Mouse (Mus musculus) stomach, embryonic 14.5 days (tissue): ENCODE data around the gene Mrgprx2. TPM values are rescaled to one million over a fixed set of nuclear protein-coding genes. Genes with fewer than 3 reads are reported as not detected.
"Not testable (repeated sequence)": the region's sequence is repeated elsewhere in the genome, so short reads cannot be mapped to it uniquely, and the experiment has no call there.

Experiments used
- ATAC-seq: fragments of 200-750 bp; cut with Nextera tagmentation; 2 replicates; pipeline ENCODE4 v1.8.0; 2017; ENCODE audit warnings: low read depth, moderate TSS enrichment; ENCODE audit not compliant: insufficient number of reproducible peaks, insufficient read depth, low FRiP score
- H3K27ac ChIP-seq: fragments of 300-500 bp; sonication (generic); 2 replicates; pipeline ENCODE4 v1.5.1; 2014; ENCODE audit warnings: mild to moderate bottlenecking, low read length, moderate library complexity, mixed read lengths
- H3K27me3 ChIP-seq: fragments of 300-500 bp; sonication (generic); 2 replicates; pipeline ENCODE4 v1.6.1; 2014; ENCODE audit warnings: low read length, control low read depth, mixed read lengths; ENCODE audit not compliant: control insufficient read depth, insufficient read depth
- H3K36me3 ChIP-seq: fragments of 300-500 bp; sonication (generic); 2 replicates; pipeline ENCODE4 v1.6.1; 2014; ENCODE audit warnings: mild to moderate bottlenecking, control low read depth, low read length, moderate library complexity, mixed read lengths; ENCODE audit not compliant: control insufficient read depth, insufficient read depth
- H3K4me1 ChIP-seq: fragments of 300-500 bp; sonication (generic); 2 replicates; pipeline ENCODE4 v1.6.1; 2014; ENCODE audit warnings: low read length, control low read depth, mixed read lengths; ENCODE audit not compliant: control insufficient read depth, insufficient read depth
- H3K4me2 ChIP-seq: fragments of 300-500 bp; sonication (generic); replicated peaks from 2 replicates; pipeline ENCODE4 v1.6.1; 2014; ENCODE audit warnings: low read depth, low read length, control low read depth
- H3K4me3 ChIP-seq: fragments of 300-500 bp; sonication (generic); 2 replicates; pipeline ENCODE4 v1.5.1; 2014; ENCODE audit warnings: low read depth, low read length, control low read depth
- H3K9ac ChIP-seq: fragments of 300-500 bp; sonication (generic); replicated peaks from 2 replicates; pipeline ENCODE4 v1.6.1; 2014; ENCODE audit warnings: low read depth, mild to moderate bottlenecking, control low read depth, low read length, moderate library complexity, mixed read lengths
- H3K9me3 ChIP-seq: fragments of 300-500 bp; sonication (generic); 2 replicates; pipeline ENCODE4 v1.6.1; 2016; ENCODE audit warnings: low read depth, low read length, control low read depth; ENCODE audit not compliant: control insufficient read depth
- WGBS: fragments of 180-500 bp; shearing (Covaris S2); extraction: QIAGEN DNeasy Blood & Tissue Kit; methylation state at CpG from one replicate; pipeline ENCODE4 v1.1.7; 2014; 5-methylcytosine and 5-hydroxymethylcytosine counted together
- polyA plus RNA-seq: library from polyadenylated mRNA; unstranded; fragments of >200 nt; fragmentation: Nextera tagmentation; extraction: Ambion mirVana; gene quantifications from 2 replicates; pipeline ENCODE4 v1.2.1, GENCODE M21; 2014

Mrgprx2 gene
- polyA plus RNA-seq: not detected in 2 replicates

DNA sequence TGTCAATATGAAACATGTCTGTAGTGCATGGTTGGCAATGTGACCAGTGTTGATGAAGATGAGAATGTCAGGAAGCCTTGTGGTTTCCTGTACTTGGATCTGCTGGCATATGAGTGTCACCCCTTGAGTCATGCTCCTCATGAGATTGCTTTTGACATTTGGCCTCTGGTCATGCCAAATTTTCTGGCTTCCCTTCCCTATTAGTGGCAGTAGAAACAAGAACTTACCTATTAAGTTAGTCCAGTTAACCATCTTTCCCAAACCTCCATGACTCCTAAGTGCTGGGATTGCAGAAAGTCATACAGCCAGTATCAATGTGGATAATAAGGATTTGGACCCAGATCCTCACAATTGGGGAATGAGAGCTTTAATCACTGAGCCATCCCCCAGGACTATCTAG is at the start of gene Mrgprx2:
TSS of gene Mrgprx2 (minus strand) at position 101 of the 400 bp plus-strand sequence.
- no peaks in the 10 kb centered on the region for H3K27me3 ChIP-seq
- H3K9ac ChIP-seq: no peak within 1 kb of the TSS
- no peak within 1 kb of the TSS for H3K27ac ChIP-seq
- no peak within 1 kb of the TSS for H3K4me2 ChIP-seq
- no peaks in the 10 kb centered on the region for H3K9me3 ChIP-seq
- H3K36me3 ChIP-seq: no peaks in the 10 kb centered on the region
- ATAC-seq: no peak
- H3K4me3 ChIP-seq: no peak within 1 kb of the TSS
- no peaks in the 10 kb centered on the region for H3K4me1 ChIP-seq

DNA sequence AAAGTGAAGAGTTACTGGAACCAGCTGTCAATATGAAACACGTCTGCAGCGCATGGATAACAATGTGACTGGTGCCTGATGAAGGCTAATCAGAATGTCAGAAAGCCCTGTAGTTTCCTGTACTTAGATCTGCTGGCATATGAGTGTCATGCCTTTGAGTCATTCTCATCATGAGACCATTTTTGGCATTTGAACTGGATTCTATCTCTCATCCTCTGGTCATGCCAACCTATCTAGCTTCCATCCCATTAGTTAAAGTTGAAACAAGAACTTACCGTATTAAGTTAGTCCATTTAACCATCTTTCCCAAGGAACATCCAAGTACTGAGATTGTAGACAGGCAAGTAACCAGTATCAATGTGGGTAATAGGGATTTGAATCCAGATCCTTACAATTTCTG is 42.9 kb downstream of the Mrgprx2 start, which contains the start of gene Mrgprb1:
TSS of gene Mrgprb1 (minus strand) at position 101 of the 400 bp plus-strand sequence.
- Histone ChIP-seq H3K27me3 (no peaks in the 10 kb centered on the region), H3K4me1 (no peaks in the 10 kb centered on the region), H3K27ac (no peak within 1 kb of the TSS), H3K9ac (no peak within 1 kb of the TSS), H3K36me3 (no peaks in the 10 kb centered on the region), H3K4me2 (no peak within 1 kb of the TSS), H3K9me3 (no peaks in the 10 kb centered on the region), H3K4me3 (no peak within 1 kb of the TSS)
- WGBS: 81% methylated on average over 3 of the region's 3 CpGs
- no peak for ATAC-seq

DNA sequence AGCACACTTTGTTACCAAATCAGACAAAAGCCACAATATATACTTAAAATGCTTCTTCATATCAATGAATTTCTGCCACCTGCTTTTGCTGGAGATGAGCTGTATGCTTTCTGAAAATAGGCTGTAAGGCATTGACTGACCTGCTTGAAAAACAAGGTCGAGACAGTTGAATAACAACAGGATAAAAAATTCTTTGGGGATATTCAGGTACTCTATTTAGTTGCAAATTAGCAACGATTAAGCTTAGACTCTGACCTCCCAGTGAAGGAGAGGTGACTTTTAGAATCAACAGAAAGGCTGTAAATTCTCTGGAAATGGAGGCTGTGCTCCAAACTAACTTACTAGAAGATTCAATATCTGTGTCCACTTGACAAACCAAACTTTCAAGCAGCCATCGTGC is 62.5 kb downstream of the Mrgprx2 start:
- Histone ChIP-seq H3K9me3 (no peaks in the 10 kb centered on the region), H3K27me3 (no peaks in the 10 kb centered on the region), H3K4me2 (no peak overlapping the region), H3K36me3 (no peaks in the 10 kb centered on the region), H3K4me1 (no peaks in the 10 kb centered on the region), H3K4me3 (no peak overlapping the region), H3K27ac (no peak overlapping the region), H3K9ac (no peak overlapping the region)
- 50% methylated on average over 3 of the region's 3 CpGs for WGBS
- ATAC-seq: no peak

DNA sequence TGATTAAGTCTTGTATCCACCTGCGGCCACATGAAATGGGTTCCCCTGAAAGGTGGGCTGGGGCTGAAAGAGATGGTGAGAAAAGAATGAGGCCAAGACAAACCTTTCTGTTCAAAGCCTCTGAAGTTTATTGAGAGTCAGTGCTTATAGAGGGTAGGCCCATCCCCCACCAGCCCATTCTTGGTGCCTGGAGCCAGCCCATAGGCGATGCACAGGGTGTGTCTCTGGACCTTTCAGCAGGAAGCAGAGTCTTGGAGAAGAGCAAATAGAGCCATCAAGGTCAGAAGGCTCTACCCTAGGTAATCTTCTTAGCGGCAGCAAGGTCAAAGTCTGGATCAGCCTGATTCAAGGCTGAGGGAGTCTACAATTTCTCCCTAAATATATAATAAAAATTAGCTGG is 63.2 kb downstream of the Mrgprx2 start:
- not testable (repeated sequence) for H3K4me1 ChIP-seq, H3K27me3 ChIP-seq, H3K9ac ChIP-seq, ATAC-seq, H3K9me3 ChIP-seq, H3K27ac ChIP-seq, H3K4me2 ChIP-seq, H3K4me3 ChIP-seq, H3K36me3 ChIP-seq
- 76% methylated on average over 3 of the region's 3 CpGs for WGBS

Other genes with a start within 250 kb of the Mrgprx2 start
- gene Mrgprb8, start 110.8 kb downstream of the Mrgprx2 start, polyA plus RNA-seq: not detected in 2 replicates
- not detected in 2 replicates for gene Mrgprb1, start 43.0 kb downstream of the Mrgprx2 start, polyA plus RNA-seq
- not detected in 2 replicates for gene Mrgprb2, start 58.8 kb upstream of the Mrgprx2 start, polyA plus RNA-seq
- not detected in 2 replicates for gene Mrgprb3, start 144.5 kb upstream of the Mrgprx2 start, polyA plus RNA-seq